Mouse (Mus musculus): ENCODE results near the gene Emilin1. TPM values are rescaled to one million over a fixed set of nuclear protein-coding genes. Genes with fewer than 3 reads are reported as not detected.

Gene Emilin1
- polyA plus RNA-seq, 2 experiments = 18.4 to 21.3 TPM

- Histone ChIP-seq H3K4me1 (replicated peaks; ENCODE audit: control insufficient read depth in 2 of 2, insufficient read depth in 2 of 2, low read length in 1 of 2) (peaks cover 16 to 25% of the 10 kb centered on the region in 2 experiments), H3K27me3 (ENCODE audit: control insufficient read depth, insufficient read depth, low read length) (no peaks in the 10 kb centered on the region), H3K36me3 (replicated peaks; ENCODE audit: control insufficient read depth, insufficient read depth, low read depth) (no peaks in the 10 kb centered on the region), H3K27ac (no peak overlapping the region), H3K9me3 (ENCODE audit: control insufficient read depth, low read length) (no peaks in the 10 kb centered on the region), H3K4me3 (ENCODE audit: insufficient read depth in 1 of 2, low read depth in 2 of 2, low read length in 2 of 2) (no peak overlapping the region), H3K9ac (replicated peaks) (peak overlapping the region; percentile 75), H3K4me2 (ENCODE audit: low read depth) (peak overlapping the region; percentile 90)
- WGBS (ENCODE audit: insufficient replicate concordance) = 54% methylated on average over 6 of the region's 6 CpGs
- DNase-seq (ENCODE audit: low read depth in 3 of 3, low spot score in 3 of 3) = no peak
- TF ChIP-seq EP300 (IDR thresholded peaks at IDR 0.05; ENCODE audit: low read depth) (no peak), CTCF (IDR thresholded peaks at IDR 0.05; ENCODE audit: low read depth) (no peak)
- no peak for ATAC-seq (ENCODE audit: insufficient read depth)
Measured at GRCm38 (mm10) chr5:30923119-30923518, 9.9 kb downstream of the Emilin1 start.

GRCm38 (mm10) chr5:30924614-30925013 lies 11.4 kb downstream of the Emilin1 start:
- Histone ChIP-seq H3K4me1 (replicated peaks; ENCODE audit: control insufficient read depth in 2 of 2, insufficient read depth in 2 of 2, low read length in 1 of 2) (peaks cover 16 to 25% of the 10 kb centered on the region in 2 experiments), H3K9me3 (ENCODE audit: control insufficient read depth, low read length) (no peaks in the 10 kb centered on the region), H3K27ac (no peak overlapping the region), H3K27me3 (ENCODE audit: control insufficient read depth, insufficient read depth, low read length) (no peaks in the 10 kb centered on the region), H3K9ac (replicated peaks) (no peak overlapping the region), H3K4me3 (ENCODE audit: insufficient read depth in 1 of 2, low read depth in 2 of 2, low read length in 2 of 2) (no peak overlapping the region), H3K36me3 (replicated peaks; ENCODE audit: control insufficient read depth, insufficient read depth, low read depth) (no peaks in the 10 kb centered on the region), H3K4me2 (ENCODE audit: low read depth) (no peak overlapping the region)
- TF ChIP-seq EP300 (IDR thresholded peaks at IDR 0.05; ENCODE audit: low read depth) = no peak
- TF ChIP-seq CTCF (IDR thresholded peaks at IDR 0.05; ENCODE audit: low read depth) = no peak
- no peak for DNase-seq (ENCODE audit: low read depth in 3 of 3, low spot score in 3 of 3)
- 73% methylated on average over 8 of the region's 8 CpGs for WGBS (ENCODE audit: insufficient replicate concordance)
- no peak for ATAC-seq (ENCODE audit: insufficient read depth)

GRCm38 (mm10) chr5:30925217-30925616 lies 12.0 kb downstream of the Emilin1 start:
- TF ChIP-seq CTCF (IDR thresholded peaks at IDR 0.05; ENCODE audit: low read depth) = no peak
- TF ChIP-seq EP300 (IDR thresholded peaks at IDR 0.05; ENCODE audit: low read depth) = no peak
- Histone ChIP-seq H3K9ac (replicated peaks) (no peak overlapping the region), H3K4me2 (ENCODE audit: low read depth) (no peak overlapping the region), H3K4me1 (replicated peaks; ENCODE audit: control insufficient read depth in 2 of 2, insufficient read depth in 2 of 2, low read length in 1 of 2) (peaks cover 16 to 25% of the 10 kb centered on the region in 2 experiments), H3K27ac (no peak overlapping the region), H3K36me3 (replicated peaks; ENCODE audit: control insufficient read depth, insufficient read depth, low read depth) (no peaks in the 10 kb centered on the region), H3K9me3 (ENCODE audit: control insufficient read depth, low read length) (no peaks in the 10 kb centered on the region), H3K4me3 (ENCODE audit: insufficient read depth in 1 of 2, low read depth in 2 of 2, low read length in 2 of 2) (no peak overlapping the region), H3K27me3 (ENCODE audit: control insufficient read depth, insufficient read depth, low read length) (no peaks in the 10 kb centered on the region)
- 87% methylated on average over 5 of the region's 5 CpGs for WGBS (ENCODE audit: insufficient replicate concordance)
- no peak for ATAC-seq (ENCODE audit: insufficient read depth)
- DNase-seq (ENCODE audit: low read depth in 3 of 3, low spot score in 3 of 3) = no peak

GRCm38 (mm10) chr5:30926073-30926472 lies 12.9 kb downstream of the Emilin1 start:
- Histone ChIP-seq H3K4me2 (ENCODE audit: low read depth) (no peak overlapping the region), H3K4me3 (ENCODE audit: insufficient read depth in 1 of 2, low read depth in 2 of 2, low read length in 2 of 2) (no peak overlapping the region), H3K36me3 (replicated peaks; ENCODE audit: control insufficient read depth, insufficient read depth, low read depth) (no peaks in the 10 kb centered on the region), H3K4me1 (replicated peaks; ENCODE audit: control insufficient read depth in 2 of 2, insufficient read depth in 2 of 2, low read length in 1 of 2) (peaks cover 12 to 20% of the 10 kb centered on the region in 2 experiments), H3K27me3 (ENCODE audit: control insufficient read depth, insufficient read depth, low read length) (no peaks in the 10 kb centered on the region), H3K9me3 (ENCODE audit: control insufficient read depth, low read length) (no peaks in the 10 kb centered on the region), H3K9ac (replicated peaks) (no peak overlapping the region), H3K27ac (no peak overlapping the region)
- no peak for TF ChIP-seq CTCF (IDR thresholded peaks at IDR 0.05; ENCODE audit: low read depth)
- TF ChIP-seq EP300 (IDR thresholded peaks at IDR 0.05; ENCODE audit: low read depth) = no peak
- DNase-seq (ENCODE audit: low read depth in 3 of 3, low spot score in 3 of 3) (no peak), ATAC-seq (ENCODE audit: insufficient read depth) (no peak)
- WGBS (ENCODE audit: insufficient replicate concordance) = 64% methylated on average over 2 of the region's 2 CpGs

GRCm38 (mm10) chr5:30927945-30928529 lies 14.8 kb downstream of the Emilin1 start:
- Histone ChIP-seq H3K4me1 (replicated peaks; ENCODE audit: control insufficient read depth in 2 of 2, insufficient read depth in 2 of 2, low read length in 1 of 2) (peaks cover under 1 to 6% of the 10 kb centered on the region in 2 experiments; a peak in 3 of 4 replicates), H3K27me3 (ENCODE audit: control insufficient read depth, insufficient read depth, low read length) (no peaks in the 10 kb centered on the region), H3K27ac (no peak overlapping the region), H3K36me3 (replicated peaks; ENCODE audit: control insufficient read depth, insufficient read depth, low read depth) (no peaks in the 10 kb centered on the region), H3K9ac (replicated peaks) (no peak overlapping the region), H3K4me3 (ENCODE audit: insufficient read depth in 1 of 2, low read depth in 2 of 2, low read length in 2 of 2) (no peak overlapping the region), H3K4me2 (ENCODE audit: low read depth) (no peak overlapping the region), H3K9me3 (ENCODE audit: control insufficient read depth, low read length) (no peaks in the 10 kb centered on the region)
- ATAC-seq (ENCODE audit: insufficient read depth) = no peak
- 51% methylated on average over 7 of the region's 7 CpGs for WGBS (ENCODE audit: insufficient replicate concordance)
- no peak for TF ChIP-seq EP300 (IDR thresholded peaks at IDR 0.05; ENCODE audit: low read depth)
- DNase-seq (ENCODE audit: low read depth in 3 of 3, low spot score in 3 of 3) = no peak

Data from liver, embryonic 14.5 days (tissue).